Mouse (Mus musculus) forebrain, embryonic 11.5 days (tissue): Measurements from ENCODE around the gene Abtb1. TPM values are rescaled to one million over a fixed set of nuclear protein-coding genes. Genes with fewer than 3 reads are reported as not detected.

Experiments
- ATAC-seq: fragments of 200-750 bp; cut with Nextera tagmentation; replicated peaks from 2 replicates; pipeline ENCODE4 v1.8.0; 2017; ENCODE audit warnings: moderate TSS enrichment; ENCODE audit not compliant: low FRiP score
- DNase-seq: peaks from one replicate; pipeline ENCODE4 v3.0.0-alpha.2; 2017; ENCODE audit warnings: low spot score
- H3K27ac ChIP-seq: fragments of 300-500 bp; sonication (generic); 2 replicates; pipeline ENCODE4 v1.5.1; 2014; ENCODE audit warnings: low read depth, low read length
- H3K27me3 ChIP-seq: fragments of 300-500 bp; sonication (generic); 2 replicates; pipeline ENCODE4 v1.6.1; 2014; ENCODE audit warnings: mild to moderate bottlenecking, low read length, mixed read lengths; ENCODE audit not compliant: control insufficient read depth, insufficient read depth
- H3K36me3 ChIP-seq: fragments of 300-500 bp; sonication (generic); 2 replicates; pipeline ENCODE4 v1.6.1; 2014; ENCODE audit warnings: mild to moderate bottlenecking, low read length, moderate library complexity, mixed read lengths; ENCODE audit not compliant: control insufficient read depth, insufficient read depth
- H3K4me1 ChIP-seq: fragments of 300-500 bp; sonication (generic); replicated peaks from 2 replicates; pipeline ENCODE4 v1.6.1; 2014; ENCODE audit warnings: low read length, mixed read lengths; ENCODE audit not compliant: control insufficient read depth, insufficient read depth
- H3K4me2 ChIP-seq: fragments of 300-500 bp; sonication (generic); 2 replicates; pipeline ENCODE4 v1.6.1; 2014; ENCODE audit warnings: low read depth, mild to moderate bottlenecking, low read length, moderate library complexity, mixed read lengths; ENCODE audit not compliant: severe bottlenecking
- H3K4me3 ChIP-seq: fragments of 300-500 bp; sonication (generic); 2 replicates; pipeline ENCODE4 v1.5.1; 2014; ENCODE audit warnings: low read depth, low read length
- H3K9ac ChIP-seq: fragments of 300-500 bp; sonication (generic); 2 replicates; pipeline ENCODE4 v1.6.1; 2014; ENCODE audit warnings: low read length
- H3K9me3 ChIP-seq: fragments of 300-500 bp; sonication (generic); 2 replicates; pipeline ENCODE4 v1.6.1; 2016; ENCODE audit warnings: low read length, mixed read lengths; ENCODE audit not compliant: control insufficient read depth
- WGBS: fragments of 180-500 bp; shearing (Covaris S2); extraction: QIAGEN DNeasy Blood & Tissue Kit; methylation state at CpG from one replicate; pipeline ENCODE4 v1.1.7; 2014; 5-methylcytosine and 5-hydroxymethylcytosine counted together
- polyA plus RNA-seq: library from polyadenylated mRNA; unstranded; fragments of >200 nt; fragmentation: Nextera tagmentation; extraction: Ambion mirVana; gene quantifications from 2 replicates; pipeline ENCODE4 v1.2.1, GENCODE M21; 2014

The Abtb1 gene
- polyA plus RNA-seq, 1 experiment from 2014 or later: 14.4 TPM

- WGBS: 11% methylated on average over 2 of the region's 2 CpGs
These were observed 19.1 kb upstream of the Abtb1 start for GRCm38 (mm10) chr6:88860914-88861313.

GRCm38 (mm10) chr6:88858341-88858740, 16.6 kb upstream of the Abtb1 start:
- no peak overlapping the region for H3K27ac ChIP-seq
- H3K27me3 ChIP-seq: no peaks in the 10 kb centered on the region
- no peak for DNase-seq
- H3K4me3 ChIP-seq: no peak overlapping the region
- H3K9ac ChIP-seq: no peak overlapping the region
- H3K36me3 ChIP-seq: peaks cover 6% of the 10 kb centered on the region; the same call in 1 of the 2 replicates
- 77% methylated on average over 7 of the region's 7 CpGs for WGBS
- no peaks in the 10 kb centered on the region for H3K9me3 ChIP-seq
- no peak overlapping the region for H3K4me2 ChIP-seq
- no peak for ATAC-seq
- H3K4me1 ChIP-seq: no peaks in the 10 kb centered on the region

More at GRCm38 (mm10) chr6:88860914-88861313, 19.1 kb upstream of the Abtb1 start:
- DNase-seq (no peak), ATAC-seq (0 out of 2 replicates have a peak, but pooled peaks have one; percentile 36)
- Histone ChIP-seq H3K36me3 (peaks cover 9% of the 10 kb centered on the region; the same call in 1 of the 2 replicates), H3K27me3 (no peaks in the 10 kb centered on the region), H3K4me3 (no peak overlapping the region), H3K9ac (no peak overlapping the region), H3K4me2 (no peak overlapping the region), H3K9me3 (no peaks in the 10 kb centered on the region), H3K27ac (no peak overlapping the region), H3K4me1 (no peaks in the 10 kb centered on the region)

GRCm38 (mm10) chr6:88857830-88858229, 16.0 kb upstream of the Abtb1 start:
- no peaks in the 10 kb centered on the region for H3K9me3 ChIP-seq
- H3K36me3 ChIP-seq: peaks cover 2% of the 10 kb centered on the region; the same call in 1 of the 2 replicates

GRCm38 (mm10) chr6:88857249-88857648, 15.5 kb upstream of the Abtb1 start:
- no peaks in the 10 kb centered on the region for H3K27me3 ChIP-seq
- DNase-seq (no peak), ATAC-seq (no peak)
- H3K4me1 ChIP-seq: no peaks in the 10 kb centered on the region
- H3K9me3 ChIP-seq: no peaks in the 10 kb centered on the region
- H3K9ac ChIP-seq: no peak overlapping the region
- 59% methylated on average over 9 of the region's 9 CpGs for WGBS
- no peak overlapping the region for H3K4me3 ChIP-seq
- no peaks in the 10 kb centered on the region; the same call in 1 of the 2 replicates for H3K36me3 ChIP-seq
- H3K27ac ChIP-seq: no peak overlapping the region
- no peak overlapping the region for H3K4me2 ChIP-seq

More at GRCm38 (mm10) chr6:88857830-88858229, 16.0 kb upstream of the Abtb1 start:
- DNase-seq: no peak
- no peak overlapping the region for H3K27ac ChIP-seq
- H3K27me3 ChIP-seq: no peaks in the 10 kb centered on the region
- ATAC-seq: no peak
- no peak overlapping the region for H3K9ac ChIP-seq
- no peak overlapping the region for H3K4me3 ChIP-seq
- H3K4me2 ChIP-seq: no peak overlapping the region
- H3K4me1 ChIP-seq: no peaks in the 10 kb centered on the region
- 83% methylated on average over 6 of the region's 6 CpGs for WGBS

- no peak for ATAC-seq
- no peaks in the 10 kb centered on the region; the same call in 1 of the 2 replicates for H3K36me3 ChIP-seq
- WGBS: 15% methylated on average over 5 of the region's 5 CpGs
These were observed 13.9 kb upstream of the Abtb1 start for GRCm38 (mm10) chr6:88855636-88856035.

GRCm38 (mm10) chr6:88854509-88854908, 12.7 kb upstream of the Abtb1 start:
- no peak overlapping the region for H3K9ac ChIP-seq
- H3K4me3 ChIP-seq: no peak overlapping the region
- no peak overlapping the region for H3K27ac ChIP-seq
- DNase-seq (no peak), ATAC-seq (no peak)
- 85% methylated on average over 5 of the region's 5 CpGs for WGBS
- H3K9me3 ChIP-seq: no peaks in the 10 kb centered on the region
- no peaks in the 10 kb centered on the region for H3K4me1 ChIP-seq
- H3K36me3 ChIP-seq: no peaks in the 10 kb centered on the region; the same call in 1 of the 2 replicates
- H3K4me2 ChIP-seq: no peak overlapping the region
- H3K27me3 ChIP-seq: no peaks in the 10 kb centered on the region

More at GRCm38 (mm10) chr6:88855636-88856035, 13.9 kb upstream of the Abtb1 start:
- Histone ChIP-seq H3K4me3 (no peak overlapping the region), H3K27me3 (no peaks in the 10 kb centered on the region), H3K4me1 (no peaks in the 10 kb centered on the region), H3K27ac (no peak overlapping the region), H3K4me2 (no peak overlapping the region), H3K9me3 (no peaks in the 10 kb centered on the region), H3K9ac (no peak overlapping the region)
- DNase-seq: peak; percentile 68

GRCm38 (mm10) chr6:88850034-88850433, 8.2 kb upstream of the Abtb1 start:
- DNase-seq: no peak
- H3K4me2 ChIP-seq: no peak overlapping the region
- no peaks in the 10 kb centered on the region; the same call in 1 of the 2 replicates for H3K36me3 ChIP-seq
- no peaks in the 10 kb centered on the region for H3K4me1 ChIP-seq
- WGBS: 90% methylated on average over 7 of the region's 7 CpGs
- no peak overlapping the region for H3K9ac ChIP-seq
- H3K4me3 ChIP-seq: no peak overlapping the region
- no peaks in the 10 kb centered on the region for H3K27me3 ChIP-seq
- no peaks in the 10 kb centered on the region for H3K9me3 ChIP-seq
- H3K27ac ChIP-seq: no peak overlapping the region
- no peak for ATAC-seq

- no peak overlapping the region for H3K4me2 ChIP-seq
- no peak overlapping the region for H3K4me3 ChIP-seq
- no peaks in the 10 kb centered on the region for H3K27me3 ChIP-seq
- no peaks in the 10 kb centered on the region for H3K9me3 ChIP-seq
- no peaks in the 10 kb centered on the region; the same call in 1 of the 2 replicates for H3K36me3 ChIP-seq
- WGBS: 47% methylated on average over 4 of the region's 4 CpGs
- H3K4me1 ChIP-seq: no peaks in the 10 kb centered on the region
- peak; percentile 36; the same call in 1 of the 2 replicates for ATAC-seq
- DNase-seq: no peak
- no peak overlapping the region for H3K27ac ChIP-seq
- H3K9ac ChIP-seq: no peak overlapping the region
These were observed 7.5 kb upstream of the Abtb1 start for GRCm38 (mm10) chr6:88849270-88849669.

- DNase-seq (no peak), ATAC-seq (no peak)
- no peaks in the 10 kb centered on the region for H3K36me3 ChIP-seq
- no peak overlapping the region for H3K27ac ChIP-seq
- WGBS: 78% methylated on average over 2 of the region's 2 CpGs
- peaks cover 3% of the 10 kb centered on the region; the same call in 1 of the 2 replicates for H3K4me1 ChIP-seq
- no peak overlapping the region for H3K4me2 ChIP-seq
- no peaks in the 10 kb centered on the region for H3K9me3 ChIP-seq
- H3K4me3 ChIP-seq: no peak overlapping the region
- no peaks in the 10 kb centered on the region for H3K27me3 ChIP-seq
- H3K9ac ChIP-seq: no peak overlapping the region
These were observed 5.8 kb upstream of the Abtb1 start for GRCm38 (mm10) chr6:88847571-88847970.
